Mouse (Mus musculus) midbrain, embryonic 16.5 days (tissue): ENCODE measurements around the gene Cd46. TPM values are rescaled to one million over a fixed set of nuclear protein-coding genes. Genes with fewer than 3 reads are reported as not detected.
A peak's percentile ranks its signal among the peaks of the same experiment; 100 is the strongest.

Experiments
- ATAC-seq: fragments of 200-750 bp; cut with Nextera tagmentation; 2 replicates; pipeline ENCODE4 v1.8.0; 2017; ENCODE audit warnings: moderate TSS enrichment
- H3K27ac ChIP-seq: fragments of 300-500 bp; sonication (generic); 2 replicates; pipeline ENCODE4 v1.5.1; 2014; ENCODE audit warnings: mild to moderate bottlenecking, low read length, mixed read lengths
- H3K27me3 ChIP-seq: fragments of 300-500 bp; sonication (generic); 2 replicates; pipeline ENCODE4 v1.6.1; 2014; ENCODE audit warnings: low read depth, low read length, mixed read lengths; ENCODE audit not compliant: control insufficient read depth, insufficient read depth
- H3K36me3 ChIP-seq: fragments of 300-500 bp; sonication (generic); 2 replicates; pipeline ENCODE4 v1.6.1; 2014; ENCODE audit warnings: mild to moderate bottlenecking, low read length, moderate library complexity, mixed read lengths; ENCODE audit not compliant: control insufficient read depth, insufficient read depth
- H3K4me1 ChIP-seq: fragments of 300-500 bp; sonication (generic); 2 replicates; pipeline ENCODE4 v1.6.1; 2014; ENCODE audit warnings: mild to moderate bottlenecking, low read length, mixed read lengths; ENCODE audit not compliant: control insufficient read depth, insufficient read depth
- H3K4me2 ChIP-seq: fragments of 300-500 bp; sonication (generic); 2 replicates; pipeline ENCODE4 v1.6.1; 2014; ENCODE audit warnings: mild to moderate bottlenecking, low read length, mixed read lengths
- H3K4me3 ChIP-seq: fragments of 300-500 bp; sonication (generic); 2 replicates; pipeline ENCODE4 v1.5.1; 2014; ENCODE audit warnings: low read depth, mild to moderate bottlenecking, low read length, moderate library complexity, mixed read lengths
- H3K9ac ChIP-seq: fragments of 300-500 bp; sonication (generic); 2 replicates; pipeline ENCODE4 v1.6.1; 2014; ENCODE audit warnings: low read depth, low read length, mixed read lengths
- H3K9me3 ChIP-seq: fragments of 300-500 bp; sonication (generic); replicated peaks from 2 replicates; pipeline ENCODE4 v1.6.1; 2014; ENCODE audit warnings: mild to moderate bottlenecking, low read length, mixed read lengths; ENCODE audit not compliant: control insufficient read depth, poor library complexity, severe bottlenecking
- WGBS: fragments of 180-500 bp; shearing (Covaris S2); extraction: QIAGEN DNeasy Blood & Tissue Kit; methylation state at CpG from one replicate; pipeline ENCODE4 v1.1.7; 2014; 5-methylcytosine and 5-hydroxymethylcytosine counted together
- polyA plus RNA-seq: library from polyadenylated mRNA; unstranded; fragments of >200 nt; fragmentation: Nextera tagmentation; extraction: Ambion mirVana; gene quantifications from 2 replicates; pipeline ENCODE4 v1.2.1, GENCODE M21; 2015

The Cd46 gene
- polyA plus RNA-seq, 1 experiment from 2014 or later, result 1.8 TPM

DNA sequence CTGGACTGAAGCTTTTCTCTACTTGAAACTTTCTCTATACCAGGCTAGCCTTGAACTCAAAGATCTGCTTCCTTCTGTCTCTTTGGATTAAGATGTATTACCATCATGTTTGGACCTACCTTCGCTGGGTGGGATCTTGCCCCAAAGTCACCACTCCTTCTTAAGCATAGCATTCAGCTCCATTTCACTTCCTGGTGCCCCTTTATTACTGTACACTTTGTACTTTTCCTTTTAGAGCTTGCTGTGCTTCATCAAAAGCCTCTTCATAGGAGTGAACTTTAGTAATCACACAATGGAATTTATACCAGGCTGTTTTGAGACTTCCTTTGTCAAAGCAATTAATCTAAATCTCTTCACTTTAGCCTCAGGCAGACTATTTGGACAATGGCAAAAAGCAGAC is 6.0 kb upstream of the Cd46 start:
- Histone ChIP-seq H3K27me3 (no peaks in the 10 kb centered on the region), H3K4me2 (no peak overlapping the region), H3K27ac (no peak overlapping the region), H3K9me3 (no peaks in the 10 kb centered on the region), H3K9ac (no peak overlapping the region), H3K36me3 (peaks cover 11% of the 10 kb centered on the region; the same call in 1 of the 2 replicates), H3K4me3 (no peak overlapping the region), H3K4me1 (no peaks in the 10 kb centered on the region)
- ATAC-seq, result no peak
- WGBS, result 100% methylated on average over 1 of the region's 1 CpGs

DNA sequence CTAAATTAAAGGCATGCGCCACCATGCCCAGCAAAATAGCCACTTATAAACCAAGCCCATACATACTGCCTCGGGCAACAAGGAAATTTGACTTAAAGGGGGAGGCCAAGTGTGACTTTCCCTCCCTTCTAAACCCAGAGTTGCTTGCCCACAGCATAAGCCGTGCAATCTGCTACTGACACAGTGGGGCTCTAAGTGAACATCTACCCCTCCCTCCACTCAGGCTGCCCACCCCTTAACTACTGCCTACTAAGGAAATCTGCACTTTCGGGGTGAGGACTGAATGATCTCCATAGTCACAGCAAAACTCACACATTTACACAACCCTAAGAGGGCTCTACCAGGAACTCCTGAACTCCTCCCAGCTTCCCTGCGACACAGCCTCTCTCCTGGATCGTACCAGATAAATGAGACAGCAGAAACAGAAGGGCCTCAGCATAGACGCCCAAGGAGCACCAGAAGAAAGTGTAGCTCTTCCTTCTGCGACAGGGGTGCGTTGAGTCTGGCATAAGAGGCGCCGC is 290 bp downstream of the Cd46 start:
- no peak overlapping the region for H3K9ac ChIP-seq

DNA sequence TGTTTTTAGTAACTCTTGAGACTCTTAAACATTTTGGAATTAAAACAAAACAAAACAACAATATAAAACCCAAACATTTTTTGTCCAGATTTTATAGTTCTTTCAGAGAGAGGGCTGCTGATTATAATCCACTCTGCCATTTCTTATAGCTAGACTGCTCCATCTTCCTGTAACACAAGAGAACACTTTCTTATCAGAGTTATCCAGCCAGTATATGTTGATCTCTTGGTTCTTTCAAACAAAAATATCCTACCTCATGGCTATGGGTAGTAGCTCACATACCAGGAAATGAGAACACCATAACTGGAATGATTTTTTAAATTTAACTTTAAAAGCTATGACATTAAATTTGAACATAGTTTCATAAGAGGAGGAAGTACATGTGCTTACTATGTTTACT is 9.9 kb downstream of the Cd46 start:
- no peak for ATAC-seq
- Histone ChIP-seq H3K4me3 (no peak overlapping the region), H3K36me3 (no peaks in the 10 kb centered on the region), H3K9ac (no peak overlapping the region), H3K4me2 (no peak overlapping the region), H3K27ac (no peak overlapping the region), H3K27me3 (no peaks in the 10 kb centered on the region), H3K4me1 (no peaks in the 10 kb centered on the region), H3K9me3 (no peaks in the 10 kb centered on the region)

More for the DNA sequence above, 290 bp downstream of the Cd46 start:
- Histone ChIP-seq H3K4me1 (peaks cover 7% of the 10 kb centered on the region; the same call in 1 of the 2 replicates), H3K4me3 (peak overlapping the region; percentile 27), H3K36me3 (no peaks in the 10 kb centered on the region), H3K27me3 (no peaks in the 10 kb centered on the region), H3K4me2 (peak overlapping the region; percentile 54), H3K27ac (no peak overlapping the region), H3K9me3 (no peaks in the 10 kb centered on the region)
- 17% methylated on average over 11 of the region's 11 CpGs for WGBS
- peak; percentile 64; the same call in 1 of the 2 replicates for ATAC-seq

DNA sequence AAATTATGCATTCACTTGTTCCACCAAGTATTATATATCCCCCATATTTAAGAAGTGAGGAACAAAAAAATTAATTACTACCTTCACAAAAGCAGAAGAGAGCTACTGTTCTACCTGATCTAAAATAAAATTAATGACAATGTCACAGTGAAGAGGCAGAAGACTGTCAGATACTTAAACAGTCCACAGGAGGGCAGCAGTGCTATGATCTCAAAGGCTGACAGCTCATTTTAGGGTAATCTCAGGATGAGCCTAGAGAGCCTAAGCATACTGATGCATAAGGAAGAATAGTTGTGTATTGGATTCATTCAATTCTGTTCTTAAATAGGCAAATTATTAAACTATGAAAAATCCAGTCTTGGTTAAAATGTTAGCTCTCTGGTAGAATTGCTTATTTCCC is 51.6 kb downstream of the Cd46 start:
- no peaks in the 10 kb centered on the region for H3K4me1 ChIP-seq
- no peaks in the 10 kb centered on the region for H3K27me3 ChIP-seq
- H3K36me3 ChIP-seq, result no peaks in the 10 kb centered on the region
- no peaks in the 10 kb centered on the region for H3K9me3 ChIP-seq
- peak; percentile 79 for ATAC-seq
- H3K27ac ChIP-seq, result no peak overlapping the region
- H3K4me3 ChIP-seq, result no peak overlapping the region
- no peak overlapping the region for H3K4me2 ChIP-seq
- no peak overlapping the region for H3K9ac ChIP-seq

DNA sequence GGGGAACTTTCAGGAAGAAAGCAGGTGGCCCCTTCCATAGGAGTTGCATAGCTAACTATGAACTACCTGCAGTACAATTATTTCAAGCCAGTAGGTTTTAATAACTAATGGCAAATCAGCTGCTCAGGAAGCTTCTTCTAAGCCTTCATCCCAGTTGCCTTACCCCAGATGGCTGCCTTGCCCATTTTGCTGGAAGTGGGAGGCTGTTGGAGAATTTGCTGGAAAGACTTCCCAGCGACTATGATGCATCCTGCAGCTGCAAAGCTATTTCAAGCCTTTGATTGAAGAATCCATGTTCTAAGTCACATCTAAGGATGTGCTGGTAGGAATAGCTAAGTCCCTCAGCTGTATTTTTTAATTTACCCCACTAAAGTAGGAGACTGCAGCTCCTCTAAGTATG is 53.7 kb downstream of the Cd46 start:
- Histone ChIP-seq H3K36me3 (peaks cover 7% of the 10 kb centered on the region; the same call in 1 of the 2 replicates), H3K27me3 (no peaks in the 10 kb centered on the region), H3K9me3 (no peaks in the 10 kb centered on the region), H3K27ac (no peak overlapping the region), H3K4me1 (no peaks in the 10 kb centered on the region), H3K9ac (no peak overlapping the region), H3K4me2 (no peak overlapping the region), H3K4me3 (no peak overlapping the region)
- 63% methylated on average over 1 of the region's 1 CpGs for WGBS
- no peak for ATAC-seq

DNA sequence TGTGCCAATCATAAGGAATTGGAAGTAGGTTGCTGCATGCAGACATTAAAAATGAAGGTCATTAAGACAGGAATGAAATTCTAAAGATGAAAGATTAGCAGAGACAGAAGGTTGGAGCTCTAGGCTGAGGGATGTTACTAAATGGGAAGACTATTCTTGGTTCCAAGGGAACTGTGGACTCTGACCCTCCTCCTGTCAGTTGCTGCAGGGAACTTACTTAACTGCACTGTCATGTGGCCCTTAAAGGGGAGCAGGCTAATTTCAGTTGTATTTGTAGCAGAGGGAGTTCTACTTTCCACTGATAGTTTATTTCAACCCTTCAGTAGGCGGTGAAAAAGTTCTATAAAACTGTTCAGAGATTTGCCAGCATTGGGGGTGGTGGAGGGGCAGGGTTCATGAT is 54.1 kb downstream of the Cd46 start:
- ATAC-seq, result no peak
- no peak overlapping the region for H3K4me3 ChIP-seq
- no peaks in the 10 kb centered on the region for H3K4me1 ChIP-seq
- no peak overlapping the region for H3K4me2 ChIP-seq
- no peak overlapping the region for H3K9ac ChIP-seq
- no peaks in the 10 kb centered on the region for H3K9me3 ChIP-seq
- H3K27me3 ChIP-seq, result no peaks in the 10 kb centered on the region
- 88% methylated on average over 1 of the region's 1 CpGs for WGBS
- H3K36me3 ChIP-seq, result peaks cover 7% of the 10 kb centered on the region; the same call in 1 of the 2 replicates
- no peak overlapping the region for H3K27ac ChIP-seq

DNA sequence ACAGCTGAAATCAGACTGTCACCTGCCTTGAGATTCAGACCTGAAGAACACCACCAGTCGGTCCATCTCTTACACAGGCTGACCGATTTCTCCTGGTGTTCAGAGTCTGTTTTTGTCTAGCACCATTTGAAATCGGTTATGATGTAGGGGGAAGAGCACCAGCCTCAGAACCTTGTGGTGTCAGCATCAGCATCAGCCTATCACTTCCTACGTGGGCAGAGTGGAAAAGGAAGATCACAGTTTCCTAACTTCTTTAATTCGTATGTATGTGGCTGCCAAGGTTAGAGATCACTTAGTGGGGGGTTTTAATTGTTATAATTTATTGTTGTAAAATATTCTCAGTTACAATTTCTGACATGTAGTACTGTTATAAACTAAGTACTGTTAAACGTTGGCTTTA is 54.6 kb downstream of the Cd46 start:
- Histone ChIP-seq H3K9me3 (no peaks in the 10 kb centered on the region), H3K27me3 (no peaks in the 10 kb centered on the region), H3K4me3 (no peak overlapping the region), H3K9ac (no peak overlapping the region), H3K27ac (no peak overlapping the region), H3K4me1 (no peaks in the 10 kb centered on the region), H3K4me2 (no peak overlapping the region), H3K36me3 (peaks cover 7% of the 10 kb centered on the region; the same call in 1 of the 2 replicates)
- no peak for ATAC-seq
- 89% methylated on average over 6 of the region's 6 CpGs for WGBS

DNA sequence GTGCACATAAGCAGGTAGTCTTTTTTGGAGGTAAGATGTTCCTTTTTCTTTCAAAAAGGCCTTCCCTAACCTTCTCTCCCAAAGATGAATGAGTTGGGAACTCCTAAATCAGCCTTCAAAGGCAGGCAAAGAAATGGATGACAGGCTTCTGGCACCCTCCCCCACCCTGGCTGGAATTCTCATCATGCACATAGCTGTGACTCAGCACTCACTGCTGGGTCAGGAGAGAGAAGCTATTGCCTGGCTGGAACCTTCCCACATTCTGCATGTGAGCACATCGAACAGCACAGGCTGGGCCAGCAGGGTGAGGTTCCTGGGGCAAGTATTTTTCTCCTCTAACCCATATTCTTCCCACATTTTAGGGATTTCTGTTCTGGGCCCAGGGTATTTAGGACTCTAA is 58.1 kb downstream of the Cd46 start:
- WGBS, result 77% methylated on average over 1 of the region's 1 CpGs
- Histone ChIP-seq H3K4me3 (no peak overlapping the region), H3K4me1 (no peaks in the 10 kb centered on the region), H3K27me3 (no peaks in the 10 kb centered on the region), H3K27ac (no peak overlapping the region), H3K9me3 (no peaks in the 10 kb centered on the region), H3K4me2 (no peak overlapping the region), H3K9ac (no peak overlapping the region), H3K36me3 (peaks cover 7% of the 10 kb centered on the region; the same call in 1 of the 2 replicates)
- no peak for ATAC-seq

DNA sequence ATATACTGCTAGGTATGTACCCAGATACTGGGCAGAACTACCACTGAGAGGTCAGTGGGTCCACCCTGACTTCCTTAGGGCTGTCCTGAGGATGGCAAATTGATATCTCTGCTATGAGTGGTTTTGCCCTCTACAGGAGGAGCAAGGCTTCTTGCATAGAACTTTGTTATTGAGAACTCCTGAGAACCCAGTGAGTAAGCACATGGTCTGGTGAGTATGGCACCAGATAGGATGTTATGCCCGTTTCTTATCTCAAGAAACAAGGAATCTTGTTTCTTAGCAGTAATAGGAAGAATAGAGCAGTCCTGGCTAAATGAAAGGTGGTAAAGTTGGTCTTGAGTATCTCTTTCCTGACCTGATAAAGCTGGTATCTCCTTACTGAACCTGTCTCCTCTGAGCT is 59.3 kb downstream of the Cd46 start:
- no peak overlapping the region for H3K9ac ChIP-seq
- H3K4me3 ChIP-seq, result no peak overlapping the region
- H3K27ac ChIP-seq, result no peak overlapping the region
- peaks cover 10% of the 10 kb centered on the region; the same call in 1 of the 2 replicates for H3K36me3 ChIP-seq
- H3K4me1 ChIP-seq, result no peaks in the 10 kb centered on the region
- H3K4me2 ChIP-seq, result no peak overlapping the region
- ATAC-seq, result 0 out of 2 replicates have a peak, but pooled peaks have one; percentile 36
- 94% methylated on average over 1 of the region's 1 CpGs for whole genome bisulfite sequencing
- H3K27me3 ChIP-seq, result no peaks in the 10 kb centered on the region
- H3K9me3 ChIP-seq, result no peaks in the 10 kb centered on the region
